Mouse (Mus musculus) gastrocnemius, postnatal 14 days (tissue): Measurements from ENCODE around the gene Fbxl19. TPM values are rescaled to one million over a fixed set of nuclear protein-coding genes. Genes with fewer than 3 reads are reported as not detected.

ENCODE experiments used
- DNase-seq: peaks from one replicate; pipeline ENCODE4 v3.0.0; 2021; ENCODE audit warnings: mixed read lengths
- intact Hi-C: fragments of 180-260 bp; cut with DNase I; formaldehyde crosslinking; loops from one replicate; pipeline ENCODE4 v1.15.1; 2025; ENCODE audit warnings: low total_unique reads
- microRNA-seq, 2 experiments: library from miRNA; unstranded; fragments of <30 nt; microRNA quantifications; one replicate each; pipeline ENCODE4 v1.2.0; 2021
- total RNA-seq, 2 experiments: library from RNA; stranded (reverse); gene quantifications; 2 replicates each; pipeline ENCODE4 v1.2.3; 2021

The Fbxl19 gene
- total RNA-seq, 2 experiments from 2014 or later, result 2.4 to 3.1 TPM

- intact Hi-C loops, result no loop called here
- DNase-seq, result no peak
These were observed 72.7 kb downstream of the Fbxl19 start for GRCm38 (mm10) chr7:127817053-127817452.

DNA sequence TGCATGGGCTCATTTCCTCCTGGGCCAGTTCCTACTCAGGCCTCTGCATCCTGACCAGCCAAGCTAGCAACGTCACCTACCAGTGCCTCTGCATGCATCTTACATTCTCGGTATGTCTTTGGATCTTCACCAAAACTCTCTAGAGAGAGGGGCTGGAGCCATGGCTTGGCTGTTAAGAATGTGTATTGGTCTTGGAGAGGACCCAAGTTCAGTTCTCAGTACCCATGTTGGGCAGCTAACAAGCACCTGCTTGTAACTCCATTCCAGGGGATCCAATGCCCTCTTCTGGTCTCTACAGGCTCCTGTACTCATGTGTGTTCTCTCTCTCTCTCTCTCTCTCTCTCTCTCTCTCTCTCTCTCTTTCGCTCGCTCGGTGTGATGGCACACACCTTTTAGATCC lies 73.4 kb downstream of the Fbxl19 start:
- intact Hi-C loops, result no loop called here
- no peak for DNase-seq

Small RNA genes lying within 50 kb of the gene (microRNA-seq; reads per million reads assigned to microRNA genes)
- 0 reads per million in 2 experiments for gene Mir762

Other genes starting within 250 kb of the Fbxl19 start
- gene Srcap, start 232.6 kb upstream of the Fbxl19 start, total RNA-seq, result 10 to 100 TPM; 45.4 to 46.3 TPM
- 1 to 10 TPM; 8.4 to 8.5 TPM for gene Gm42715, start 225.0 kb upstream of the Fbxl19 start, total RNA-seq
- gene Tmem265, start 183.2 kb upstream of the Fbxl19 start, total RNA-seq, result not detected
- 10 to 100 TPM; 10.1 to 10.7 TPM for gene Phkg2, start 171.2 kb upstream of the Fbxl19 start, total RNA-seq
- 1 to 10 TPM; 1.8 to 4.5 TPM for gene Ccdc189, start 155.9 kb upstream of the Fbxl19 start, total RNA-seq
- gene Rnf40, start 155.8 kb upstream of the Fbxl19 start, total RNA-seq, result 10 to 100 TPM; 24.4 to 28.7 TPM
- gene Zfp629, start 128.7 kb upstream of the Fbxl19 start, total RNA-seq, result 1 to 10 TPM; 6.7 to 8.3 TPM
- 10 to 100 TPM; 44.8 to 65.7 TPM for gene Bcl7c, start 35.6 kb upstream of the Fbxl19 start, total RNA-seq
- 10 to 100 TPM; 12.1 to 14.6 TPM for gene Ctf1, start 31.8 kb upstream of the Fbxl19 start, total RNA-seq
- not detected for gene Ctf2, start 12.4 kb upstream of the Fbxl19 start, total RNA-seq
- 1 to 10 TPM; 8.1 to 9.2 TPM for gene Orai3, start 25.3 kb downstream of the Fbxl19 start, total RNA-seq
- 10 to 100 TPM; 15.6 to 17.4 TPM for gene Setd1a, start 32.1 kb downstream of the Fbxl19 start, total RNA-seq
- gene Gm49388, start 41.1 kb downstream of the Fbxl19 start, total RNA-seq, result 1 to 10 TPM in 1 of 2 experiments, under 1 TPM in 1; 0.88 to 1.8 TPM
- gene Hsd3b7, start 56.1 kb downstream of the Fbxl19 start, total RNA-seq, result 1 to 10 TPM; 6.9 to 8.1 TPM
- 10 to 100 TPM; 46.9 to 49.9 TPM for gene Stx4a, start 79.8 kb downstream of the Fbxl19 start, total RNA-seq
- gene Stx1b, start 80.0 kb downstream of the Fbxl19 start, total RNA-seq, result 1 to 10 TPM; 1.1 to 2.2 TPM
- 10 to 100 TPM; 13.6 to 13.9 TPM for gene Zfp646, start 131.7 kb downstream of the Fbxl19 start, total RNA-seq
- 1 to 10 TPM; 4.6 to 4.9 TPM for gene Zfp668, start 132.3 kb downstream of the Fbxl19 start, total RNA-seq
- gene Prss53, start 146.4 kb downstream of the Fbxl19 start, total RNA-seq, result 1 to 10 TPM in 1 of 2 experiments, under 1 TPM in 1; 0.90 to 1.1 TPM
- gene Gm21974, start 150.9 kb downstream of the Fbxl19 start, total RNA-seq, result not detected
- 10 to 100 TPM; 23.4 to 30.0 TPM for gene Vkorc1, start 151.1 kb downstream of the Fbxl19 start, total RNA-seq
- 100 to 1,000 TPM; 103 to 113 TPM for gene Bckdk, start 159.5 kb downstream of the Fbxl19 start, total RNA-seq
- gene Kat8, start 168.0 kb downstream of the Fbxl19 start, total RNA-seq, result 10 to 100 TPM; 12.5 to 15.2 TPM
- not detected for gene Prss8, start 185.6 kb downstream of the Fbxl19 start, total RNA-seq
- 1 to 10 TPM; 6.5 to 8.2 TPM for gene Prss36, start 202.2 kb downstream of the Fbxl19 start, total RNA-seq
- 100 to 1,000 TPM; 111 to 123 TPM for gene Fus, start 222.9 kb downstream of the Fbxl19 start, total RNA-seq
- 1 to 10 TPM; 1.8 to 1.9 TPM for gene Pycard, start 249.3 kb downstream of the Fbxl19 start, total RNA-seq